Comparison of ENCODE assay signal across 25 mouse cellular contexts in genomic region chr10:100055082-100055481, GRCm38 (mm10).
"Had no signal": no experiment of that assay in that cellular context is flagged by ENCODE, and none has a peak within 500 bp of the region (broad histone marks: within the 10 kb centered on the region; RNA-seq: fewer than 3 reads in every experiment).

No protein-coding gene starts in this region.

- H3K27ac ChIP-seq: heart, embryonic 10.5 days; hindbrain, embryonic 10.5 days; hindbrain, embryonic 12.5 days; hindbrain, embryonic 14.5 days; intestine, embryonic 15.5 days; limb, embryonic 10.5 days; limb, embryonic 12.5 days; liver, embryonic 13.5 days; liver, embryonic 15.5 days had no signal

- H3K9ac ChIP-seq: heart, embryonic 12.5 days; hindbrain, embryonic 12.5 days; hindbrain, embryonic 14.5 days; intestine, embryonic 15.5 days; limb, embryonic 12.5 days; liver, embryonic 13.5 days; liver, embryonic 15.5 days had no signal

- H3K4me2 ChIP-seq: heart, embryonic 12.5 days; hindbrain, embryonic 12.5 days; hindbrain, embryonic 14.5 days; intestine, embryonic 15.5 days; limb, embryonic 12.5 days; liver, embryonic 11.5 days; liver, embryonic 13.5 days; liver, embryonic 15.5 days had no signal

- H3K36me3 ChIP-seq: hindbrain, embryonic 10.5 days; hindbrain, embryonic 12.5 days; intestine, embryonic 15.5 days; limb, embryonic 10.5 days; limb, embryonic 12.5 days had no signal

- H3K9me3 ChIP-seq: heart, embryonic 10.5 days; heart, embryonic 12.5 days; hindbrain, embryonic 10.5 days; hindbrain, embryonic 12.5 days; intestine, embryonic 15.5 days; limb, embryonic 10.5 days; limb, embryonic 12.5 days; liver, embryonic 13.5 days; liver, embryonic 15.5 days had no signal

- DNase-seq: gastrocnemius, postnatal 14 days; heart, adult 18-20 months; heart, postnatal 10 days; heart, postnatal 4 days; kidney, adult 18-20 months; kidney, adult 8-10 months; kidney, postnatal 10 days; kidney, postnatal 25 days; kidney, postnatal 4 days; layer of hippocampus, adult 9-11 months; liver; liver, embryonic 13.5 days had no signal

- H3K4me1 ChIP-seq: heart, embryonic 10.5 days; heart, embryonic 12.5 days; hindbrain, embryonic 10.5 days; hindbrain, embryonic 12.5 days; intestine, embryonic 15.5 days; limb, embryonic 10.5 days; limb, embryonic 12.5 days; liver, embryonic 13.5 days; liver, embryonic 15.5 days had no signal

- H3K4me3 ChIP-seq: heart, embryonic 10.5 days; heart, embryonic 12.5 days; hindbrain, embryonic 10.5 days; hindbrain, embryonic 12.5 days; intestine, embryonic 15.5 days; limb, embryonic 10.5 days; limb, embryonic 12.5 days; liver, embryonic 13.5 days; liver, embryonic 15.5 days had no signal

- ATAC-seq: hindbrain, embryonic 16.5 days; inflammation-experienced regulatory T-cells, adult 6 months; intestine, embryonic 15.5 days; intestine, postnatal 0 days had no signal

- H3K27me3 ChIP-seq: heart, embryonic 12.5 days; hindbrain, embryonic 12.5 days; intestine, embryonic 15.5 days; limb, embryonic 12.5 days; liver, embryonic 13.5 days; liver, embryonic 15.5 days had no signal
